Mouse (Mus musculus): ENCODE results near the gene Pramel1.
"Not testable (repeated sequence)": the region's sequence is repeated elsewhere in the genome, so short reads cannot be mapped to it uniquely, and the experiment has no call there.

Pramel1 gene

GRCm38 (mm10) chr4:143412219-143413092, 18.2 kb downstream of the Pramel1 start, which contains the start of gene Pramef8:
Pramef8 (plus strand) TSS chr4:143412426.
- peaks cover 43% of the 10 kb centered on the region for H3K9me3 ChIP-seq (ENCODE audit: low read length)
- H3K4me1 ChIP-seq (replicated peaks; ENCODE audit: low read depth, low read length), result peaks cover 8% of the 10 kb centered on the region
- H3K36me3 ChIP-seq (ENCODE audit: insufficient read depth, low read length), result peaks cover 30% of the 10 kb centered on the region
- H3K27me3 ChIP-seq (ENCODE audit: insufficient read depth, low read length), result no peaks in the 10 kb centered on the region
- peak within 1 kb of the TSS; percentile 80 for H3K4me3 ChIP-seq (replicated peaks; ENCODE audit: low read length)
- no peak for TF ChIP-seq POU5F1 (IDR thresholded peaks at IDR 0.05; ENCODE audit: borderline replicate concordance, low read length)
- TF ChIP-seq NANOG (IDR thresholded peaks at IDR 0.05; ENCODE audit: borderline replicate concordance, low read length), result no peak
- TF ChIP-seq CTCF (conservative IDR thresholded peaks at IDR 0.05; ENCODE audit: low read length), result no peak

- no peak for TF ChIP-seq POU5F1 (IDR thresholded peaks at IDR 0.05; ENCODE audit: borderline replicate concordance, low read length)
- Histone ChIP-seq H3K9me3 (ENCODE audit: low read length) (peaks cover 43% of the 10 kb centered on the region), H3K4me1 (replicated peaks; ENCODE audit: low read depth, low read length) (peaks cover 8% of the 10 kb centered on the region), H3K4me3 (replicated peaks; ENCODE audit: low read length) (no peak overlapping the region), H3K36me3 (ENCODE audit: insufficient read depth, low read length) (peaks cover 42% of the 10 kb centered on the region), H3K27me3 (ENCODE audit: insufficient read depth, low read length) (no peaks in the 10 kb centered on the region)
Observed at GRCm38 (mm10) chr4:143413621-143414020, 19.4 kb downstream of the Pramel1 start.

GRCm38 (mm10) chr4:143414121-143414520, 19.9 kb downstream of the Pramel1 start:
- H3K36me3 ChIP-seq (ENCODE audit: insufficient read depth, low read length), result peaks cover 47% of the 10 kb centered on the region
- H3K4me3 ChIP-seq (replicated peaks; ENCODE audit: low read length), result no peak overlapping the region
- TF ChIP-seq CTCF (conservative IDR thresholded peaks at IDR 0.05; ENCODE audit: low read length), result no peak
- TF ChIP-seq POU5F1 (IDR thresholded peaks at IDR 0.05; ENCODE audit: borderline replicate concordance, low read length), result no peak
- TF ChIP-seq NANOG (IDR thresholded peaks at IDR 0.05; ENCODE audit: borderline replicate concordance, low read length), result peak; percentile 61; the same call in 1 of the 2 replicates
- peaks cover 8% of the 10 kb centered on the region for H3K4me1 ChIP-seq (replicated peaks; ENCODE audit: low read depth, low read length)
- H3K9me3 ChIP-seq (ENCODE audit: low read length), result peaks cover 43% of the 10 kb centered on the region
- H3K27me3 ChIP-seq (ENCODE audit: insufficient read depth, low read length), result no peaks in the 10 kb centered on the region

GRCm38 (mm10) chr4:143426770-143427169, 32.5 kb downstream of the Pramel1 start:
- not testable (repeated sequence) for H3K4me3 ChIP-seq (replicated peaks; ENCODE audit: low read length); H3K4me1 ChIP-seq (replicated peaks; ENCODE audit: low read depth, low read length)

More at GRCm38 (mm10) chr4:143426770-143427169, 32.5 kb downstream of the Pramel1 start:
- H3K36me3 ChIP-seq (ENCODE audit: insufficient read depth, low read length); H3K27me3 ChIP-seq (ENCODE audit: insufficient read depth, low read length); H3K9me3 ChIP-seq (ENCODE audit: low read length): not testable (repeated sequence)
